Mouse (Mus musculus) E14TG2a.4 (cell line): ENCODE measurements around the gene Epb41l4b.

Source experiments
- CTCF ChIP-seq: conservative IDR thresholded peaks from 2 replicates; pipeline ENCODE4 v1.5.1; 2014; ENCODE audit warnings: low read length
- NANOG ChIP-seq: IDR thresholded peaks from 2 replicates; pipeline ENCODE4 v1.6.1; 2014; ENCODE audit warnings: borderline replicate concordance, low read length, mixed read lengths
- POU5F1 ChIP-seq: IDR thresholded peaks from 2 replicates; pipeline ENCODE4 v1.6.1; 2014; ENCODE audit warnings: low read length, borderline replicate concordance

DNA sequence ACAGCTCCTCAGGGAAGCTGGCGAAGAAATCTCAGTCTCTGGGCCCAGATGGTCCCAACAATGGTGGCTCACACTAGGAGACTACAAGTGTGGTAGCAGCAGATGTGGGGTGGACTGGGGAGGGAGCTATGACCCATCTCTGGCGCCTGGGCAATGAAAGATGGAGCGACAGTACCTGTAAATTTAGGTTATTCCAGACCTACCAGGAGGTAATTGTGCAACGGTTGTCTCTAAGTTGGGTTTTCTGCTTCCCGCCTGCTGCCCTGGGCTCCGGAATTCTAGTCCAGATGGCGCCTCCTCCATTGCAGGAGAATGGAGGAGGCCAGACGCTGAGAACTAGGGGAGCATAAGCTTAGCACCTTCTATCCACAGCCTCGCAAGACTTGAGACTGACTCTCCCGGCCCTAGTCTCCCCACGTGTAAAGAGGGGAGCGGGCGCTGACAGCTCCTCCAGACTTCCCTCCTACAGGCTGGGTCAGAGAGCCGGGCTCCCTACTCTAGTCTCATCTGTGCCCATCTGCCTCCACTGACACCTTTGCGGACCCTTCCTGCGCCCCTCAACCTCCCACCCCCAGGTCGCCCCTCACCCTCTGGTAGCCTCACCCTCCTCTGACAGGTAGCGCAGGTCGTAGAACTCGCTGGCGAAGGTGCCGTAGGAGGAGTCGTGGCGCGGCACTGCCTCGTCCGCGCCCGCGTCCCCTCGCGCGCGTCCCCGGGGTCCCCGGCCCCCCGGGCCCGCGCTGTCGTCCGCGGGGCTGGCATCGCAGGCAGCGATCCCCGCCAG lies 153.6 kb downstream of the Epb41l4b start:
- no peak for TF ChIP-seq CTCF
- TF ChIP-seq POU5F1 = no peak
- TF ChIP-seq NANOG = no peak
